Mouse (Mus musculus): ENCODE data around the gene 4930524J08Rik. TPM values are rescaled to one million over a fixed set of nuclear protein-coding genes. Genes with fewer than 3 reads are reported as not detected.

The 4930524J08Rik gene
- polyA plus RNA-seq, 1 experiment, result 1.8 TPM

DNA sequence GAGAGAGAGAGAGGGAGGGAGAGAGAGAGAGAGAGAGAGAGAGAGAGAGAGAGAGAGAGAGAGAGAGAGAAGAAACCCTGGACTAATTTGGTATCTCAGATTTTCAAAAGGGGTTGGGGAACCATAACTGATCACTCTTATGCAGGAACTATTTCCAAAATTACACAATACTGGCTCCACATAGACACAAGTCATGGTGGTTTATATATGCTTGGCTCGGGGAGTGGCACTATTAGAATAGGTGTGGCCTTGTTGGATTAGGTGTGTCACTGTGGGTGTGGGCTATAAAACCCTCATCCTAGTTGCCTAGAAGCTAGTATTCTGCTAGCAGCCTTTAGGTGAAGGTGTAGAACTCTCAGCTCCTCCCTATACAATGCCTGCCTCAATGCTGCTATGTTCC, 46.0 kb downstream of the 4930524J08Rik start:
- H3K4me1 ChIP-seq (ENCODE audit: control insufficient read depth, insufficient read depth, insufficient read length, low read length), result no peaks in the 10 kb centered on the region; the same call in 1 of the 2 replicates
- no peak overlapping the region for H3K27ac ChIP-seq (replicated peaks; ENCODE audit: low read depth, low read length)
- no peak overlapping the region for H3K4me3 ChIP-seq (ENCODE audit: insufficient read depth, low read depth, low read length)

Other genes with a start within 250 kb of the 4930524J08Rik start
- gene Rasgef1b, start 250.0 kb upstream of the 4930524J08Rik start, polyA plus RNA-seq (2012; ENCODE audit: insufficient read depth, insufficient read length, missing spikeins), result 0.36 and 1.0 TPM in 2 replicates
- gene Vamp9, start 72.8 kb upstream of the 4930524J08Rik start, polyA plus RNA-seq (2012; ENCODE audit: insufficient read depth, insufficient read length, missing spikeins), result not detected in 2 replicates
- gene Hnrnpd, start 123 bp upstream of the 4930524J08Rik start, polyA plus RNA-seq (2012; ENCODE audit: insufficient read depth, insufficient read length, missing spikeins), result 75.8 and 84.9 TPM in 2 replicates
- 37.4 and 60.5 TPM in 2 replicates for gene Hnrnpdl, start 60.6 kb downstream of the 4930524J08Rik start, polyA plus RNA-seq (2012; ENCODE audit: insufficient read depth, insufficient read length, missing spikeins)
- 6.6 and 7.1 TPM in 2 replicates for gene Enoph1, start 60.9 kb downstream of the 4930524J08Rik start, polyA plus RNA-seq (2012; ENCODE audit: insufficient read depth, insufficient read length, missing spikeins)
- gene Tmem150c, start 180.7 kb downstream of the 4930524J08Rik start, polyA plus RNA-seq (2012; ENCODE audit: insufficient read depth, insufficient read length, missing spikeins), result not detected in 2 replicates

Measured in brown adipose tissue, adult 24 weeks (tissue).